Mouse (Mus musculus) liver, embryonic 16.5 days (tissue): ENCODE measurements around the gene Chd6. TPM values are rescaled to one million over a fixed set of nuclear protein-coding genes. Genes with fewer than 3 reads are reported as not detected.

Experiments used
- ATAC-seq: fragments of 200-750 bp; cut with Nextera tagmentation; 2 replicates; pipeline ENCODE4 v1.8.0; 2017; ENCODE audit warnings: low read depth, mild to moderate bottlenecking, moderate number of reproducible peaks, moderate library complexity
- H3K27ac ChIP-seq: fragments of 300-500 bp; sonication (generic); 2 replicates; pipeline ENCODE4 v1.5.1; 2014; ENCODE audit warnings: mild to moderate bottlenecking, low read length
- H3K27me3 ChIP-seq: fragments of 300-500 bp; sonication (generic); 2 replicates; pipeline ENCODE4 v1.6.1; 2014; ENCODE audit warnings: low read depth, low read length, mixed read lengths; ENCODE audit not compliant: control insufficient read depth, insufficient read depth
- H3K36me3 ChIP-seq: fragments of 300-500 bp; sonication (generic); 2 replicates; pipeline ENCODE4 v1.6.1; 2014; ENCODE audit warnings: mild to moderate bottlenecking; ENCODE audit not compliant: control insufficient read depth, insufficient read depth
- H3K4me1 ChIP-seq: fragments of 300-500 bp; sonication (generic); 2 replicates; pipeline ENCODE4 v1.6.1; 2014; ENCODE audit warnings: low read depth, low read length, mixed read lengths; ENCODE audit not compliant: control insufficient read depth
- H3K4me2 ChIP-seq: fragments of 300-500 bp; sonication (generic); 2 replicates; pipeline ENCODE4 v1.6.1; 2014; ENCODE audit warnings: low read depth, low read length, mixed read lengths
- H3K4me3 ChIP-seq: fragments of 300-500 bp; sonication (generic); 2 replicates; pipeline ENCODE4 v1.5.1; 2014; ENCODE audit warnings: low read depth, mild to moderate bottlenecking, low read length
- H3K9ac ChIP-seq: fragments of 300-500 bp; sonication (generic); 2 replicates; pipeline ENCODE4 v1.6.1; 2014; ENCODE audit warnings: low read depth, low read length
- H3K9me3 ChIP-seq: fragments of 300-500 bp; sonication (generic); replicated peaks from 2 replicates; pipeline ENCODE4 v1.6.1; 2016; ENCODE audit warnings: low read length; ENCODE audit not compliant: control insufficient read depth
- WGBS: fragments of 180-500 bp; shearing (Covaris S2); extraction: QIAGEN DNeasy Blood & Tissue Kit; methylation state at CpG from one replicate; pipeline ENCODE4 v1.1.7; 2014; ENCODE audit not compliant: insufficient replicate concordance; 5-methylcytosine and 5-hydroxymethylcytosine counted together
- polyA plus RNA-seq: library from polyadenylated mRNA; unstranded; fragments of >200 nt; fragmentation: Nextera tagmentation; extraction: Ambion mirVana; gene quantifications from 2 replicates; pipeline ENCODE4 v1.2.1, GENCODE M21; 2015

The Chd6 gene
- polyA plus RNA-seq, 1 experiment from 2014 or later: 4.7 TPM

DNA sequence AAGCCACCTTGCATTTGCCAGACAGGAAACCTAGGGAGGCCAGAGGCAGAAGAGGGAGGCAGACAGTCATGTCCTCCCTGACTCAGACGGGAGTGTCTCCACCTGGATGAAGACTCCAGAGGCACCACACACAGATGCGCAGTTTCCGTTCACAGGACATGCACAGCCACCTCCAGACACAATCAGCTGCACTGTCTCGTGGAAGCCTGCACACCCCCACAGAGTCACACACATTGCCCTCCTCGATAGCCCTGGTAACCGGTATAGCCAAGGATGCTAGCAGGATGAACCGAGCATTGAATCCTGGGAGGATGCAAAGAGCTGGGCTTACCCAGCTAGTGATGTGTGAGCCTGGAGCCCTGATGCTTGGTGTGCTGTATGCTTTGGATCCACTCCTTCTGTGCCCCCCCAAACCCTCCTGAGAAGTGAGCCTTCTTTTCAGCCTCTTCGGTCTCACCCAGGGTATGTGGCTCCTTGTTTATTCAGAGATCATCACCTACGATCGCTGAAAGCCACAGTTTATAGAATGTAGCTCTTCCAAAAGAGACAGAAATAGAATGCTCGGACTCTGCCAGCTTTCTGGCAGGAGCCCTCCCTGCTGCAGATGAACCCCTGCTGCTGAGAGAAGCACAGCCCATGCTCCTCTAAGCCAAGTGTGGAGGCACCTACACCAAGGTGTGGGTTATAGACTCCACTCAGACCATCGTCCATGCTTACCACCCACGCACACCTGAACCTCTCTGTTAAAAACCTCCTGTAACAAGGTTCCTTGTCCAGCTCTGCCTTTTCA is 192.9 kb downstream of the Chd6 start:
- Histone ChIP-seq H3K4me3 (no peak overlapping the region), H3K36me3 (no peaks in the 10 kb centered on the region), H3K4me2 (no peak overlapping the region), H3K9me3 (no peaks in the 10 kb centered on the region), H3K4me1 (no peaks in the 10 kb centered on the region), H3K27me3 (peaks cover 32% of the 10 kb centered on the region), H3K9ac (no peak overlapping the region), H3K27ac (no peak overlapping the region)
- ATAC-seq: no peak
- WGBS: 63% methylated on average over 13 of the region's 13 CpGs

DNA sequence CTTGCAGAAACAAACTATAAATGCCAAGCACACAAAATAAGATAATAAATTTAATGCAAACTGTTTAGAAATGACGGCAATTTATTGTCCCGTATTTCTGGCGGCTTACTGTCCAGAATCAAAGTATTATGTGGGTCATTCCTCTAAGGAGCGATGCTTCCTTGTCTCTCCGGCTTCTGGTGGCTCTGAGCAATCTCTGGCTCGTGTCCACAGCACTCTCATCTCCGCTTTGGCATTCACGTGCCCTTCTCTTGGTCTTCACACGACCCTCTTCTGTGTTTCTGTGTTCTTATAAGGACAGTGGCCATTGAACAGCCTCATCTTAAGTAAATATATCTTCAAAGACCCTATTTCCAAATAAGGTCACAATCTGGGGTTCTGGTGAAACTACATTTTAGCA is 194.2 kb downstream of the Chd6 start:
- no peak for ATAC-seq
- WGBS: 54% methylated on average over 9 of the region's 9 CpGs

DNA sequence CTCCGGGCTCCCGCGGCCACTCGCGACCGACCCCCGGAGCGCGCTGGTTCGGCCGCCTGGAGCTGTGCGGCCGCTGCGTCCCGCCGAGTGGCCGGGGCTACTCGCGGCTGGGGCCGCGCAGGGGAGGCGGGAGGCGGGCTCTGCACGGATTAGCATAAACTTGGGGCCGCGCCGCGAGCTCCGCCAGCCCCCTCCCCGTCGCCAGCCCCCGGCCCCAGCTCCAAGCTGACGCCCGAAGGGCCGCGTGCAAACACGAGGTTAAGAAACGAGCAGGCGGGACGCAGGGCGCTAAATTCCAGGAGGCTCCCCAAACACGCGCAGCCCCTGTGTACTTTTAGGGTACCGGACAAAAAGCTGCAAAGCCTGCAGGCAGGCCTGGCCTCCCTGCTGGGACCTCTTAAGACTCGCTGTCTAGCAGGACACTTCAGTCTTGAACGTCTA is 196.6 kb downstream of the Chd6 start, which contains the start of gene Emilin3:
TSS of gene Emilin3 (minus strand) at position 98 of the 441 bp plus-strand sequence.
- Histone ChIP-seq H3K36me3 (no peaks in the 10 kb centered on the region), H3K27ac (no peak within 1 kb of the TSS), H3K9me3 (no peaks in the 10 kb centered on the region), H3K4me1 (no peaks in the 10 kb centered on the region), H3K27me3 (peaks cover 40% of the 10 kb centered on the region), H3K4me2 (peak within 1 kb of the TSS; percentile 50), H3K4me3 (peak within 1 kb of the TSS; percentile 29), H3K9ac (no peak within 1 kb of the TSS)
- ATAC-seq: no peak
- 2% methylated on average over 46 of the region's 46 CpGs for WGBS

More for the DNA sequence above, 194.2 kb downstream of the Chd6 start:
- Histone ChIP-seq H3K9ac (no peak overlapping the region), H3K4me1 (no peaks in the 10 kb centered on the region), H3K4me3 (no peak overlapping the region), H3K9me3 (no peaks in the 10 kb centered on the region), H3K36me3 (no peaks in the 10 kb centered on the region), H3K4me2 (no peak overlapping the region), H3K27ac (no peak overlapping the region), H3K27me3 (peaks cover 40% of the 10 kb centered on the region)

DNA sequence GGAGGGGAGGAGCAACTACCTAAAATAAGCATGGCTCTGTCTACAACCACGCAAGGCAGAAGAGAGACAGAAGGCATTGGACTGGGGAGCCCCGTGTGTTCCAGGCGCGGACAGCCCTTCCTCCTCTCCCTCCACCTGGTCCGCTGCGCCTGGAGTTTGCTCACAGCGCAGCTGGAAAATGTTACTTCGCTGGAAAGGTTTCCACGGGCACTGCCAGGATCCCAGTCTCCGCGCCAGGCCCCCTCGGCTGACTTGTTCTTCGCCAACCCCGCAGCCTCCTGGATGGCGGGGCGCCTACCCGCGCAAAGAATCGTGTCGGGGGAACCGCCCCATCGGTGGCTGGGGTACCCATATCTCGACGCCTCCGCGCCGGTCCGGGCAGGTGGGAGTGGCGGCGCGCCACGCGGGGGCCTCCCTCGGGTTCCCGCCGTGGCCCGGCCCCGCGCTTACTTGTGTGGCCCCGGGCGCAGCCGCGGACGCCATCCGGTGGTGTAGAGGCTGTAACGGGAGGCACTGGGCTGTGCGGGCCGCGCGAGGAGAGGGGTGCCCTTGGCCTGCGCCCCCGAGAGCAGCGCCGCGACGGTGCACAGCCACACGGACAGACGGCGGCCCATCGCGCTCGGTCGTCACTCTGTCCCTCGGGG is 197.2 kb downstream of the Chd6 start:
- H3K27me3 ChIP-seq: peaks cover 40% of the 10 kb centered on the region
- no peaks in the 10 kb centered on the region for H3K4me1 ChIP-seq
- no peaks in the 10 kb centered on the region for H3K9me3 ChIP-seq
- ATAC-seq: no peak
- 3% methylated on average over 64 of the region's 64 CpGs for WGBS
- H3K4me3 ChIP-seq: peak overlapping the region; percentile 29
- no peak overlapping the region for H3K27ac ChIP-seq
- no peaks in the 10 kb centered on the region for H3K36me3 ChIP-seq
- no peak overlapping the region for H3K9ac ChIP-seq
- H3K4me2 ChIP-seq: peak overlapping the region; percentile 50

DNA sequence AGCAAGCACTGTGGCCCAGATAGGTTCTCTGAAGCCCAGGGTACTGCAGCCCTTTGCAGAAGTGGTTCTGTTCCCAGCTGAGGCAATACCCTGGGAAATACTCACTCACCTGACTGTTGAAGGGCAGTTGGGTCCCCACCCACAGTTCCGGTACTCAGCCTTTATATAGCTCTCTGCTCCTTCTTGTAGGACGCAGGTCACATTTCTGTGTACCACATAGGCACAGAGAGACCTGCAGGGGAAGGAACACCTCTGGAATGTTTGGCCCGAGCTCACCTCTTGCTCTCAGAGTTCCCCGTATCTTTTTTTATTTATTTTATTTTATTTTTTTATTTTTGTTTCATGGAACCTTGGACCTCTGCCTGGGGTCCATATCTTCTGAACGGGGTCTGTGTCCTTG is 198.2 kb downstream of the Chd6 start:
- H3K36me3 ChIP-seq: no peaks in the 10 kb centered on the region
- H3K4me1 ChIP-seq: no peaks in the 10 kb centered on the region
- no peaks in the 10 kb centered on the region for H3K9me3 ChIP-seq
- no peak overlapping the region for H3K4me2 ChIP-seq
- no peak overlapping the region for H3K9ac ChIP-seq
- no peak overlapping the region for H3K27ac ChIP-seq
- WGBS: 60% methylated on average over 5 of the region's 5 CpGs
- peaks cover 40% of the 10 kb centered on the region for H3K27me3 ChIP-seq
- H3K4me3 ChIP-seq: no peak overlapping the region
- no peak for ATAC-seq

DNA sequence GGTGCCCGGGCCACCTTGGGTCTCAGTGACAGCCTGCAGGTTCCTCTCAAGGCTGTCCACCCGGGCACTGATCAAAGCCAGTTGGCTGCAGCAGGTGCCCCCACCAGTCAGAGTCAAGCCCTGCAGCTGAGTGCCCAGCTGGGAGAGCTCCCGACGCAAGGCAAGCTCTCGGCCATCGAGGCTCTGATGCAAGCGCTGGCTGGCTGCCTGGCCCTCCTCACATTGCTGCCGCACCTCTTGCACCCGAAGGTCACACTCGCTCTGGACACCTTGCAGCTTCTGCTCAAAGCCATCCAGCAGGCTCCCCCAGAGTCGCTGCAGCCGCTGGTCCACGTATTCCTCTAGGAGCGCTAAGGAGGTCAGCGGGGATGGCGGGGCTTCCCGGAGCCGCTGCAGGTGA is 200.3 kb downstream of the Chd6 start:
- no peaks in the 10 kb centered on the region for H3K36me3 ChIP-seq
- no peak overlapping the region for H3K27ac ChIP-seq
- H3K4me2 ChIP-seq: no peak overlapping the region
- no peak overlapping the region for H3K9ac ChIP-seq
- H3K4me3 ChIP-seq: no peak overlapping the region
- peaks cover 31% of the 10 kb centered on the region for H3K27me3 ChIP-seq
- ATAC-seq: no peak
- WGBS: 52% methylated on average over 18 of the region's 18 CpGs
- no peaks in the 10 kb centered on the region for H3K4me1 ChIP-seq
- no peaks in the 10 kb centered on the region for H3K9me3 ChIP-seq

DNA sequence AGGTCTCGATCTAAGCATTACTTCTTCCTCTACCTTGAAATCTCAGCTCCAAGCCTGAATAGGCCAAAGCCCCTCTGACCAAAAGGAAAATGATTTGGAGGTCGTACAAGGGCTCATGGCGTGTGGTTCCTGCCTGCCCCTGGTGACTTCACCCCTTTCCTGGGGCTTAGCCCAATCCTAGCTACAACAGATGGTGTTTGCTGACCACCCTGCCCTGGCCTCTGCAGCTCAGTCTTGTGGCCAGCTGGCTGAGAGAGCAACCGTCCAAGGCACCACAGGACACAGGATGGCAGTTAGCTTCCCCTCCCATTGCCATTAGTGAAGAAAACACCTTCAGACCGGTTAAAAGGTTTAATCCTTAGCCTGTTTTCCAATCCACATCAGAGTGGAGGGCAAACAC is 202.8 kb downstream of the Chd6 start:
- no peaks in the 10 kb centered on the region for H3K4me1 ChIP-seq
- H3K4me2 ChIP-seq: no peak overlapping the region
- no peak overlapping the region for H3K4me3 ChIP-seq
- H3K27me3 ChIP-seq: peaks cover 9% of the 10 kb centered on the region
- no peaks in the 10 kb centered on the region for H3K9me3 ChIP-seq
- no peaks in the 10 kb centered on the region for H3K36me3 ChIP-seq
- WGBS: 49% methylated on average over 5 of the region's 5 CpGs
- ATAC-seq: no peak
- no peak overlapping the region for H3K27ac ChIP-seq
- no peak overlapping the region for H3K9ac ChIP-seq

DNA sequence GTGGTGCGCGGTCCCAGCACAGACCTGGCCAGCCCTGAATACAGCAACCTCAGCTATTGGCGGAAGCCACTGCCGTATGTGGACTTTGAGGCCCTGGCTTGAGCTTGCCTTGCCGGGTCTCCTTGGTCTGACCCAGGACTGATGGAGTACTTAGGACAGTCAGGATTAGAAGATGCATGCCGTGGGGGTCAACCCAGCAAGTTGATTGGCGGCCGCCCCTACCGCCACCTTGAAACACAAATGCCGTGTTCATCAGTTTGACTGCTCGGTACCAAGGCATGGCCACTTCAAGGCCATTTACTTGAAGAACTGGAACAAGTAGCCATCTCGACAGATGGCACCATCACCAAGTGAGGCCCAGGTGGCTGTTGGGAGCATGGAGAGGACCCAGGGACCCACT is 203.6 kb downstream of the Chd6 start:
- H3K9me3 ChIP-seq: no peaks in the 10 kb centered on the region
- no peak overlapping the region for H3K27ac ChIP-seq
- peaks cover under 1% of the 10 kb centered on the region for H3K27me3 ChIP-seq
- H3K36me3 ChIP-seq: no peaks in the 10 kb centered on the region
- H3K4me3 ChIP-seq: no peak overlapping the region
- no peak overlapping the region for H3K9ac ChIP-seq
- WGBS: 79% methylated on average over 12 of the region's 12 CpGs
- H3K4me1 ChIP-seq: no peaks in the 10 kb centered on the region
- ATAC-seq: no peak
- no peak overlapping the region for H3K4me2 ChIP-seq
